Mouse (Mus musculus): ENCODE data around the gene Pank2. TPM values are rescaled to one million over a fixed set of nuclear protein-coding genes. Genes with fewer than 3 reads are reported as not detected.
"Not testable (repeated sequence)": the region's sequence is repeated elsewhere in the genome, so short reads cannot be mapped to it uniquely, and the experiment has no call there.

Gene Pank2
- 10 to 100 TPM; 51.1 to 60.1 TPM for total RNA-seq (2021)
- long read RNA-seq, full-length matches to known transcripts, result 38 of 63 reads
- long read RNA-seq, partial matches to known transcripts, result 6 of 63 reads
- long read RNA-seq, other reads (novel, unspliced or antisense), result 19 of 63 reads

DNA sequence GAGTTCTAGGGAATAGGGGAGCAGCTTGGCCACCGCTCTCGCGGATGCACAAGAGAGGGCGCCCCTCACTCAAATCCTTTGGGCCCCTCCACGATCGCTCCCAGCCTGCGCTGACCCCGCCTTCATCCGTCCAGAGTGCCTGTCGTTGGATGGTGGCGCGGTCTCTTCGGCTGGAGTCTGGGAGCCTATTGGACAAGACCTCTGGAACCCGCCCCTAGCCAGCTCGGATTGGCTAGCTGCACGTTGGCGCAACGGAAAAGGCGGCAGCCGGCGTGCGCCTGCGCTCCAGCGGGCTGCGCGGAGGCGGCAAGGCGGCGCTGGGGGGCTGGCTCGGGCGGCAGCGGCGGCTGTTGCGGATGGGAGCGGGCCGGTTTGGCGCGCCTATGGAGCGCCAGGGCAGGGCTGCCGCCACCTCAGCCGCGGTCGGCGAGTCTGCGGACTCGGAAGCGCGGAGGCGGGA lies at the start of gene Pank2:
Gene Pank2 (plus strand): TSS at position 283 of the 460 bp plus-strand sequence.
- peak; percentile 98 to 99 for DNase-seq (ENCODE audit: low spot score in 2 of 2)

GRCm38 (mm10) chr2:131213773-131214172 lies 48.5 kb upstream of the Pank2 start:
- no peak for DNase-seq (ENCODE audit: low spot score in 2 of 2)

DNA sequence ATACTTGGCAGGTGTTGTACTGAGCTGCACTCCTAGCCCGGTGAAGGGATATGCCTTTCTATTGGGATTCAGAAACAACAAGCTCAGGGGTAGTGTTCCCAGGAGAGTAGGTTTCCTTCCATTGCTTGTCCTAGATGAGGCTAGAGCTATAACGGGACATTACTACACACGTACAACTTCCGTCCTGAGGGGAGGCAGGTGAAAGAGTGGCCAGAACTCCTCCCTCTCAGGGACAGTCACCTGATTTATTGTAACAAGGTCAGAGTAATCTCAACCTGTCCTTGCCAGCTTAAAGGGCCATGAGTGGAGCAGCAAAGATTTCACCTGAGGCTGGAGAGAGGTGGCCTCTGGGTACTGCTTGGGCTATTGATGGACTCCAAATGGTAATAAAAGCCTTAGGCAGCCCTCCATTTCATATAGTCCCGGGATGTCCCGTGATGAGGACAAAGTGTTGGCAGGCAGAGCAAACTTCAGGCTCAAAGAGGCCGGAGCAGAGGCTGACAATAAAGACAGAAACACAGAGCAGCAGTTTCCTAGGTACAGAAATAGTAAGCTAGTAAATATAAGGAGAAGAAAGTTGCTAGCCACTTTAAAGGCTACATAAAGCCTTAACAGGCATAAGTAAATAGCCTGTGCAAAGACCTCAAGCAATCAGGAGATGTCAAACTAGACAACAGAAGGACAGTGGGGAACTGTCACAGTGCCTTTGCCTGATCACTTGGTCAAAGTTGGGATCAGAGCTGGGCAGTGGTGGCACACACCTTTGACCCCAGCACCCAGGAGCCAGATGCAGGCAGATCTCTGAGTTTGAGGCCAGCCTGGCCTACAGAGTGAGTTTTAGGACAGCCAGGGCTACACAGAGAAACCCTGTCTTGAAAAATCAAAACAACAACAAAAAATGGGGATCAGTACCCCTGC lies 46.1 kb upstream of the Pank2 start:
- DNase-seq (ENCODE audit: low spot score in 2 of 2), result no peak

- no peak for DNase-seq (ENCODE audit: low spot score in 2 of 2)
These were observed 42.3 kb upstream of the Pank2 start for GRCm38 (mm10) chr2:131220030-131220429.

GRCm38 (mm10) chr2:131221853-131222515 lies 40.3 kb upstream of the Pank2 start:
- DNase-seq (ENCODE audit: low spot score in 2 of 2), result no peak

- no peak for DNase-seq (ENCODE audit: low spot score in 2 of 2)
These were observed 39.7 kb upstream of the Pank2 start for GRCm38 (mm10) chr2:131222562-131222961.

DNA sequence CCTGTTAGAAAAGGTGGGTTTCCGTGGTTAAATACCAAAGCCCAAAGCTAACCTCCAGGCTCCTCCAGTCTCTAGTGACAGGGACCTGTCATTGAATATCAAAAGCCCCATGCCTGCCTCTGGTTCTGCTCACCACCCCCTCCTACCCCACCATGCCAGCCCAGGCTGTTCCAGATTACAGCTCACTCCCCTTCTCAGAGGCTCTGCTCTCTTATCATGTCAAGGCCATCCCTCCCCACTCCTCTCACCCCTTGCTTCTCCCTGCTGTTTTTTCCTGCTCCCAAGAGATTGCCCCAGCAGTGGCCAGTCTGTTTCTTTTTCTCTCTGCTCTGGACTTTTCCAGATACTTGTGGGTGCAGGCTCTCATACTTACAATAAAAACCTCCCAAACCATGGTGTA lies 38.7 kb upstream of the Pank2 start:
- DNase-seq (ENCODE audit: low spot score in 2 of 2), result no peak

- no peak for DNase-seq (ENCODE audit: low spot score in 2 of 2)
These were observed 37.1 kb upstream of the Pank2 start for GRCm38 (mm10) chr2:131225178-131225577.

DNA sequence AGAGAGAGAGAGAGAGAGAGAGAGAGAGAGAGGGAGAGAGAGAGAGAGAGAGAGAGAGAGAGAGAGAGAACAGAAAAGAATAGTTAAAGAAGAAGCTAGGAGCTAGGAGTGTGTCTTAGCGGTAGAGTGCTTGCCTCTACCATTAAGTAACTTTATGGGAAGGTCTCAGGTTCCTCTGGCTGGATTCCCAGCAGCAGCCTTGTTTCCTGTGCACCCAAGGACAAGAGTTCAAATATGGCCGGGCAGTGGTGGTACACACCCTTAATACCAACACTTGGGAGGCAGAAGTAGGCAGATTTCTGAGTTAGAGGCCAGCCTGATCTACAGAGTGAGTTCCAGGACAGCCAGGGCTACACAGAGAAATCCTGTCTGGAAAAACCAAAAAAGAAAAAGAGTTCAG lies 35.6 kb upstream of the Pank2 start:
- DNase-seq (ENCODE audit: low spot score in 2 of 2), result not testable (repeated sequence)

- DNase-seq (ENCODE audit: low spot score in 2 of 2), result no peak
These were observed 35.1 kb upstream of the Pank2 start for GRCm38 (mm10) chr2:131227243-131227642.

DNA sequence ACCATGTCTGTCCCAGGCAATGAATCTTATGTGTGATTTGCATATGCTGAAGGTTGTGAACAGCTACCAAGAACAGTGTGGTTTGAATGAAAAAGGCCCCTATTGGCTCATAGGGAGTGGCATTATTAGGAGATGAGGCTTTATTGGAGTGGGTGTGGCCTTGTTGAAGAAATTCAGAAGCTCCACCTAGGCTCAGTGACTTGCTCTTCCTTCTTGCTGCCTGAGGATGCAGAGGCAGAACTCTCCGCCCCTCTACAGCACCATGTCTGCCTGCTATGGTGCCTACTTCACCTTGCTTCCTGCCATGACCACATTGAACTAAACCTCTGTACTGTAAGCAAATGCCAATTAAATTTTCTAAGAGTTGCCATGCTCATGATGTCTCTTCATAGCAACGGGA lies 29.7 kb upstream of the Pank2 start:
- DNase-seq (ENCODE audit: low spot score in 2 of 2), result no peak

DNA sequence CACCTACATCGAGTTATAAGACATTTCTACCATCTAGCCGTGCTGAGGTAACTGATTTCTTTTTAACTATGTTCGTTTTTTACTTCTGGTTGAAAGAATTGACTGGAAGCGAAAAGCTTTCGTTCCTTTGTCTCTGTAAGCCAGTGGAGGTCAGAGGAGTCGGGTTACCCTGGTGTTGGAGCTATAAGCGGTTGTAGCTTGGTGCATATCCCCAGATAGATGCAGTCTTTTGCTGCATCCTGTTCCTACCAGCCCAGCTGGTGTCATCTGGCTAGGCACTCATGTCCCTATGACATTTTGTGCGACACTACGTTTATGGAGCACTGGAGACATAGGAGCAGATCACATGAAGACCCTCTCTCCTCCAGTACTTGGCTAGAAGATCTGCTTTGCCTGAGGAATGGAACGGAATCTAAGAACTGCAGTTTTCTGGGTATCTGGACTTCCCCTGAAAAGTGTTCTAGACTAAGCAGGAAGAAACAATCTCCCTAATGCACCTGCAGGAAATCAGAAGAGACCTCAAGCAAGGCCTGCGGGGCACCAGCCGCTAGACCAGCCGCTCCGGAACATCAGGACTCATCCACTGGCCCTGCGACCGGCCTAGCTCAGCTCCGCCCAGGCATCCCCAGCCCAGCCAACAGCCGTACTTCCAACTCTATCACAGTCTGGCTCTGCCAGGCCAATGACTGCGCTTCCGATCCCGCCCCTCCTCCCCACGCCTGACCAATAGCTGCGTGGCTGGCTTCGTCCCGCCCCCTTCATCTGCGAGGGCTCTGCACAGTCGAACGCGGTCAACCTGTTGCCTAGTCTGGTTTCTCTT lies 28.8 kb upstream of the Pank2 start, which contains the start of gene Mavs:
Gene Mavs (plus strand): TSS at position 757 of the 820 bp plus-strand sequence.
- peak; percentile 91 to 96 for DNase-seq (ENCODE audit: low spot score in 2 of 2)

- DNase-seq (ENCODE audit: low spot score in 2 of 2), result no peak
These were observed 28.1 kb upstream of the Pank2 start for GRCm38 (mm10) chr2:131234127-131234650.

- DNase-seq (ENCODE audit: low spot score in 2 of 2), result no peak
These were observed 27.2 kb upstream of the Pank2 start for GRCm38 (mm10) chr2:131234970-131235635.

- DNase-seq (ENCODE audit: low spot score in 2 of 2), result no peak
These were observed 20.1 kb upstream of the Pank2 start for GRCm38 (mm10) chr2:131242180-131242579.

DNA sequence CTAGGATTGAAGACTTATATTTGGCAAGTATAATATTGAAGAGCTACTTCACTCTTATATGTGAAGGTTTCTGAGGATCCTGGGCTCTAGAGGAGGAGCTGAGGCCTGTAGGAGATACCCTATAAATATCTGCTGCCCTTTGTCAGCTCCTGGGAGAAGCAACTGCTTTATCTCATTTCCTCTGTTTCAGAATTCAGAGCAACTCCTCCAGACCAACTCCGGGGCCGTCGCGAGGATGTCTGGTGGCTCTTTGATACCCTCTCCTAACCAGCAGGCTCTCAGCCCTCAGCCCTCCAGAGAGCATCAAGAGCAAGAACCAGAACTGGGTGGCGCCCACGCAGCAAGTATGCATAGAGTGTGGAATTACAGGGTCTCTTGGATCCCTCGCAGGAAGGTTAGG lies 19.4 kb upstream of the Pank2 start:
- DNase-seq (ENCODE audit: low spot score in 2 of 2), result no peak

DNA sequence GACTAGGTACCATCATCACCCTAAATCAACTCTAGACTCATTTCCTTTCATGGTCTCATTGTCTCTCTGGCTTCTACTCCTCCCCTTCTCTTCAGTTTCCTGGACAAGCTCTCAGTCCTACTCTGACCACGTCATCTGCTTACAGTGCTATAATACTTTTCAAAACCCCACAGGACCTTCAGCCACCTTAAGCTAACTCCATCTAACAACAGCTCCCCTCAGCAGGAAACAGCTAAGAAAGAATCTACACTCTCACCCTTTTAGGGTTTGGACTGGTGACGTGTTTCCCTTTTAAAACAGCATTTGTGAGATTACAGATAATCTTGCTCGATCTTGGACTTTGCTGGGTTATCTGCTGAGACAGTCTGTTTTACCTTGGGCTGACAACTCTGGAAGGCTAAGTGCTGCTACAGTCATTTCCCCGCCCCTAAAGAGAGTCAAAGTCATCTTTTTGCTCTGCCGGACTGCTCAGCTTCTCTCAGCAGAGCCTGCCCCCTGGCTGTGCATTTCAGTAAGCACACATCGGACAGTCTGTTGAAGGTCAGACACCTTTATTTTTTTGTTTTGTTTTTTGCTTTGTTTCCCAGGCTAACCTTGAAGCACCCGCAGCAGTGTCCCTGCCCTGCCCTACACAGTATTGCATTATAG lies 8.5 kb upstream of the Pank2 start:
- DNase-seq (ENCODE audit: low spot score in 2 of 2), result peak in 1 of 2 experiments; percentile 30

DNA sequence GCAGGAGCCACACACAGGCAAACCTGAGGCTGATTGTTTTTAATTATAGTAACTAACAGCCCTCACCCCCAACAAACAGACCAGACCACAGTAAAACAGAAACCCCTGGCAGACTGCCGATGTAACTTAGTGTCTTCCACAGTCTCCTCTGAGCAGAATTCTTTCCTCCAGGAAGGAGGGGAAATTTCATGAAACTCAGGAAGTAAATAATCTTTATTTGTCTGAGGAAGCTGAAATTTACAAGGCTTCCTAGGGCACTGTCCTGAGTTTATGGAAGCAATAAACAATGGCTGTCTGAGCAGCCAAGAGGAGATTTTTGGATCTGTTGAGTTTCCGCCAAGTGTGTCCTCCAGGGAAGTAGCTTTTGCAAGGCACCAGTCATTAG lies 8.0 kb upstream of the Pank2 start:
- no peak for DNase-seq (ENCODE audit: low spot score in 2 of 2)

GRCm38 (mm10) chr2:131255738-131256137 lies 6.6 kb upstream of the Pank2 start:
- DNase-seq (ENCODE audit: low spot score in 2 of 2), result no peak

- no peak for DNase-seq (ENCODE audit: low spot score in 2 of 2)
These were observed 3.6 kb upstream of the Pank2 start for GRCm38 (mm10) chr2:131258693-131259092.
